Mouse (Mus musculus) kidney, embryonic 15.5 days (tissue): ENCODE results near the gene Tmem200c. TPM values are rescaled to one million over a fixed set of nuclear protein-coding genes. Genes with fewer than 3 reads are reported as not detected.

Source experiments
- ATAC-seq: fragments of 200-750 bp; cut with Nextera tagmentation; replicated peaks from 2 replicates; pipeline ENCODE4 v1.8.0; 2017; ENCODE audit warnings: moderate TSS enrichment; ENCODE audit not compliant: low FRiP score
- H3K27ac ChIP-seq: fragments of 300-500 bp; sonication (generic); 2 replicates; pipeline ENCODE4 v1.5.1; 2015; ENCODE audit warnings: mild to moderate bottlenecking, inconsistent platforms
- H3K27me3 ChIP-seq: fragments of 300-500 bp; sonication (generic); 2 replicates; pipeline ENCODE4 v1.6.1; 2015; ENCODE audit warnings: inconsistent platforms
- H3K36me3 ChIP-seq: fragments of 300-500 bp; sonication (generic); 2 replicates; pipeline ENCODE4 v1.6.1; 2015; ENCODE audit warnings: inconsistent platforms
- H3K4me1 ChIP-seq: fragments of 300-500 bp; sonication (generic); 2 replicates; pipeline ENCODE4 v1.6.1; 2015; ENCODE audit warnings: inconsistent platforms
- H3K4me2 ChIP-seq: fragments of 300-500 bp; sonication (generic); 2 replicates; pipeline ENCODE4 v1.6.1; 2015; ENCODE audit warnings: moderate library complexity, mild to moderate bottlenecking, inconsistent platforms
- H3K4me3 ChIP-seq: fragments of 300-500 bp; sonication (generic); replicated peaks from 2 replicates; pipeline ENCODE4 v1.5.1; 2015; ENCODE audit warnings: mild to moderate bottlenecking, inconsistent platforms
- H3K9ac ChIP-seq: fragments of 300-500 bp; sonication (generic); 2 replicates; pipeline ENCODE4 v1.6.1; 2015; ENCODE audit warnings: mild to moderate bottlenecking, inconsistent platforms
- H3K9me3 ChIP-seq: fragments of 300-500 bp; sonication (generic); replicated peaks from 2 replicates; pipeline ENCODE4 v1.6.1; 2016; ENCODE audit warnings: inconsistent platforms
- WGBS: fragments of 180-500 bp; shearing (Covaris S2); methylation state at CpG from one replicate; pipeline ENCODE4 v1.1.7; 2015; ENCODE audit warnings: mixed read lengths; 5-methylcytosine and 5-hydroxymethylcytosine counted together
- polyA plus RNA-seq: library from polyadenylated mRNA; unstranded; fragments of >200 nt; fragmentation: Nextera tagmentation; extraction: Ambion mirVana; gene quantifications from 2 replicates; pipeline ENCODE4 v1.2.1, GENCODE M21; 2015

Gene Tmem200c
- polyA plus RNA-seq: 0.57 and 0.66 TPM in 2 replicates

DNA sequence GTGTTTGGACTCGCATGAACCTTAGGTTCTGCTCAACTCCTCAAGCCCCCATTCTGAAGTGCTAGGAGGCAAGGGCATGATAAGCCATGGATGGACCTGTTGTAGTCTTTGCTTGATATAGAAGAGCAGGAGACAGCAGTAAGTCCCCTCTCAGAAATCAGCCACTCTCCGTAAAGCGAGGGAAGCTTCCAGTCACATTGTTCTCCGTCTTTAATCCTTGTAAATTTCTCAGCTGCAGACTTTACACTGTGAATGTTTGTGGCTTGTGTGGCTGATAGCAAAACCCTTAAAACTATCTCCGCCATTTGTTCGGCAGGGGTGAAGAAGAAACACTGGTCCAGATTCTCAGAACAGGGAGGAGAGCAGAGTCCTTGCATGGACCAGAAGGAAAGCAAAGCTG is at the start of gene Tmem200c:
Gene Tmem200c, plus strand, starts transcription at position 301 of the 400 bp plus-strand sequence.
- H3K4me2 ChIP-seq: no peak within 1 kb of the TSS
- H3K9ac ChIP-seq: no peak within 1 kb of the TSS
- H3K4me1 ChIP-seq: no peaks in the 10 kb centered on the region
- no peak for ATAC-seq
- H3K9me3 ChIP-seq: no peaks in the 10 kb centered on the region
- no peaks in the 10 kb centered on the region for H3K36me3 ChIP-seq
- WGBS: 86% methylated on average over 6 of the region's 6 CpGs
- H3K27ac ChIP-seq: no peak within 1 kb of the TSS
- H3K4me3 ChIP-seq: no peak within 1 kb of the TSS
- no peaks in the 10 kb centered on the region for H3K27me3 ChIP-seq

DNA sequence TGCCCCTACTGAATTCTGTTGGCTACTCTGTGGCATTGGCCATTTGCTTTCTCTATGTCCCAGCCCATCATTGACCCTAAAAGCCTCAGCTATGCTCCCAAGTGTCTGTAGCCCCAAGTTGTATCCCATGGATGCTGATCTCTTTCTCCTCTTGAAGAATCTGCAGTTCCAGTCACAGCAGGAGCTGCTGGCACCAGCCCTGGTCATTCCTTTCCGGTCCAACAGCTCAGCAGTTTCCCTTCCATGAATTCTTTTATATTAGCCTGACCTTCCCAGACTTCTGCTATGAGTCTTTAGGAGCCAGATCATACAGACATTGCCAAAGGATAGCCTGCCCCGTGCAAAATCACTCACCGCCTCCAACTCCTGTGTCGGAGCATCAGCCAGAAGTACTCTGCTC is 32.7 kb upstream of the Tmem200c start:
- ATAC-seq: no peak
- no peak overlapping the region for H3K4me2 ChIP-seq
- no peak overlapping the region for H3K9ac ChIP-seq
- H3K27me3 ChIP-seq: no peaks in the 10 kb centered on the region
- H3K27ac ChIP-seq: no peak overlapping the region
- no peaks in the 10 kb centered on the region for H3K4me1 ChIP-seq
- no peak overlapping the region for H3K4me3 ChIP-seq
- H3K9me3 ChIP-seq: no peaks in the 10 kb centered on the region
- 85% methylated on average over 4 of the region's 4 CpGs for WGBS
- no peaks in the 10 kb centered on the region for H3K36me3 ChIP-seq

GRCm38 (mm10) chr17:68836655-68837012 is 10.2 kb downstream of the Tmem200c start:
- no peaks in the 10 kb centered on the region for H3K36me3 ChIP-seq
- H3K9ac ChIP-seq: peak overlapping the region; percentile 48; the same call in 1 of the 2 replicates
- H3K27me3 ChIP-seq: peaks cover 75% of the 10 kb centered on the region
- H3K9me3 ChIP-seq: no peaks in the 10 kb centered on the region
- peak overlapping the region; percentile 59 for H3K4me3 ChIP-seq
- peaks cover 35% of the 10 kb centered on the region for H3K4me1 ChIP-seq
- peak overlapping the region; percentile 93 for H3K4me2 ChIP-seq
- H3K27ac ChIP-seq: no peak overlapping the region
- WGBS: under 1% methylated on average over 15 of the region's 15 CpGs
- ATAC-seq: peak; percentile 15; the same call in 1 of the 2 replicates

- Histone ChIP-seq H3K4me1 (peaks cover 40% of the 10 kb centered on the region), H3K4me2 (peak overlapping the region; percentile 93), H3K27ac (no peak overlapping the region), H3K36me3 (no peaks in the 10 kb centered on the region), H3K27me3 (peaks cover 80% of the 10 kb centered on the region), H3K4me3 (peak overlapping the region; percentile 59), H3K9me3 (no peaks in the 10 kb centered on the region), H3K9ac (peak overlapping the region; percentile 48)
- WGBS: 1% methylated on average over 53 of the region's 72 CpGs
- ATAC-seq: peak; percentile 59
Observed at GRCm38 (mm10) chr17:68837013-68837858, 10.8 kb downstream of the Tmem200c start.

DNA sequence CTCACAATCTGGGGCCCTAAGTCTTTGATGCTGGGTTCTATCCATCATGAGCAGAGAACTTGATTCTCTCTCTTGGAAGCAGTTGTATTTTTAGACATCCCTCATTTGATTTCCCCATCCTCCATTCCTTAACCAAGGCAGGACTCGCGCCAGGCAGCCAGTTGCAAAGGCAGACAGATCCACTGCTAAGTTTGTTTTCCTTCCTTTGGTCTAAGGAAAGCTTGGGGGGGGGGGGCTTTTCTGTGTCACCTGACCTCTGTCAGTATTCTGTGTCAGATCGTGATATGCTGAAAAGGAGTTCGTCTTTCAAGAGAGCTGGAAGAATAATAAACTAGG is 11.4 kb downstream of the Tmem200c start:
- WGBS: 12% methylated on average over 4 of the region's 4 CpGs
- Histone ChIP-seq H3K4me2 (peak overlapping the region; percentile 93), H3K9ac (0 out of 2 replicates have a peak overlapping the region, but pooled peaks have one; percentile 48), H3K36me3 (no peaks in the 10 kb centered on the region), H3K4me1 (peaks cover 40% of the 10 kb centered on the region), H3K27ac (no peak overlapping the region), H3K4me3 (peak overlapping the region; percentile 59), H3K9me3 (no peaks in the 10 kb centered on the region), H3K27me3 (peaks cover 84% of the 10 kb centered on the region)
- no peak for ATAC-seq

DNA sequence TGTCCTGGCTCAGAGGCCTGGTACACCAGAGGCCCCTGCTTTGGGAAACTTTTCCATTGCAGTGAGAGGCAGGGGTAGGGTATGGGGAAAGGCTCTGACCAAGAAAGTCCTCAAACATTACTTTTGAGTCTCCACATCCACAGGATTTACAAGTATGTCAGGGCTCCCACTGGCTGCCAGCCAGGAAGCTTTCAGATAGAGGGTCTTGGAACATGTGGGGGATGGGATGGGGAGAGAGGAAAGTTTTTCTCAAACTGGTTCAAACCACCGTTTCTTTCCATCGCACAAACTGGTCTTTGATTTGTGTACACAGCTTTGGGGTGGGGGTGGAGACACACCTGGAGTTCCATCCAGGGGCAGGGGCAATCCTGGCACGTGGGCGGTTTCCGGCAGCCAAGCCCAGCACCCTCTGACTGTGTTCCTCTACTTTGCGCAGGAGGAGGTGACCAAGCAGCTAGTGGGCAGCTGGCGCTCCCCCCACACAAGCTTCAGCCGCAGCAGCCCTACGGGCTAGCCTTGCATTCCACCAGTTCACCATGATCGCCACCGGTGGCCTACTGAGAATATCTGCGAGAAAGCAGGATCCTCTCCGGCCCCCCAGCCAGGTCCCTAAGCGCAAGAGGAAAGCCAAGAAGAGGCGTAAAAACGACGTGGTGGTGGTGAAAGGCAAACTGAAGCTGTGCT is 13.6 kb downstream of the Tmem200c start:
- 8% methylated on average over 17 of the region's 17 CpGs for WGBS
- peaks cover 40% of the 10 kb centered on the region for H3K4me1 ChIP-seq
- H3K36me3 ChIP-seq: no peaks in the 10 kb centered on the region
- H3K9ac ChIP-seq: no peak overlapping the region
- no peak overlapping the region for H3K27ac ChIP-seq
- H3K27me3 ChIP-seq: peaks cover 86% of the 10 kb centered on the region
- no peak for ATAC-seq
- H3K4me3 ChIP-seq: peak overlapping the region; percentile 53
- H3K4me2 ChIP-seq: peak overlapping the region; percentile 92
- no peaks in the 10 kb centered on the region for H3K9me3 ChIP-seq

DNA sequence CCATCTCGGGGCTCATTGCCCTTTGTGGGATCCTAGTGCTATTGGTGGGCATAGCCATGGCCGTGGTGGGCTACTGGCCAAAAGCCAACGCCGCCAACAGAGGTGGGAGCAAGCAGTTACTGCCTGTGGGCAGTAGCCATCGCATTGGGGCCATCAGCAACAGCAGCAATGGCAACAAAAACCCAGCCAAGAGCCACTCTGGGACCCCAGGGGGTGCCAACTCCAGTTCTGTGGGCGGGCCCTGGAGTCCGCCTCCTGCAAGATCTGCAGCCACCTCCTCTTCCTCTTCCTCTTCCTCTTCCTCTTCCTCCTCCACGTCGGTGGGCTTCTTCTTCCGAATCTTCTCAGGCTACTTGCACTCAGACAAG is 14.1 kb downstream of the Tmem200c start:
- peaks cover 85% of the 10 kb centered on the region for H3K27me3 ChIP-seq
- peaks cover 40% of the 10 kb centered on the region for H3K4me1 ChIP-seq
- H3K4me2 ChIP-seq: peak overlapping the region; percentile 92
- no peak overlapping the region for H3K9ac ChIP-seq
- H3K9me3 ChIP-seq: no peaks in the 10 kb centered on the region
- no peak overlapping the region for H3K27ac ChIP-seq
- no peaks in the 10 kb centered on the region for H3K36me3 ChIP-seq
- ATAC-seq: no peak
- WGBS: 9% methylated on average over 10 of the region's 10 CpGs
- H3K4me3 ChIP-seq: peak overlapping the region; percentile 53

DNA sequence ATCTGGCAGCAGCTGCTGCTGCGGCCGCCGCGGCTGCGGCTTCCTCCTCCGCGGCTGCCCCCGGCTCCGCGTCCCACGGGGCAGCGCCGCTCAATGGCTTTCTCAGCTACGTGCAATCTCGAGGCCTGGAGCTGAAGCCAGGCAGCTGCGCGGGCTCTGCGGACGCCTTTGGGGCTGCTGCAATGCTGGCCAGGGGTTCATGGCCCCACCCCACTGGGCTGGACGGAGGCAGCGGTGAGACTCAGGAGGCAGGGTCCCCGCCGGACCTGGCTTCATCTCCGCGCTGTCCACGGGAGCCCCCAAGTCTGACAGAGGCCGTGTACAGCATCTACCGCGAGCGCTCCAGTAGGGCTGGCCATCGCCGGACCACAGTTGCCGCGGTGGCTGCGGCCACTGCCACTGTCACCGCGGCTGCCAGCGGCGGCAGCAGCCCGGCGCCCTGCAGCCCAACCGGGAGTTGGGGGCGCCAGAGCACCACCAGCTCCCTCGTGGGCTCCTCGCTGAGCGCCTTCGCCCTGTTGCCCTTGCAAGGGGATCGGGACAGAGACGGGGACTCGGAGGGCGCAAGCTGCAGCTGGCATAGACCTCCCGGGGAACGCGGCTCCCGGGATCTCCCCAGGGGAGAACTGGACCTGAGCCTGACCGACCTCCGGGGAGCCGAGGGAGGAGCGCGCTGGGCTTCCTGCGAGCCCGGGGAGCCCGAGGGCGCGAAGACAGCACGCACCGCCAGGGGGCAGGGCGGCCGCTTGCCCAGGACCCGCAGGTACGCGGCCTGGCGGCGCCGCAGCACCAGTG is 14.9 kb downstream of the Tmem200c start:
- WGBS: under 1% methylated on average over 65 of the region's 75 CpGs
- H3K27me3 ChIP-seq: peaks cover 78% of the 10 kb centered on the region
- no peaks in the 10 kb centered on the region for H3K36me3 ChIP-seq
- H3K4me2 ChIP-seq: peak overlapping the region; percentile 92
- H3K4me3 ChIP-seq: peak overlapping the region; percentile 53
- no peak overlapping the region for H3K27ac ChIP-seq
- ATAC-seq: peak; percentile 80
- H3K9ac ChIP-seq: peak overlapping the region; percentile 38
- no peaks in the 10 kb centered on the region for H3K9me3 ChIP-seq
- peaks cover 40% of the 10 kb centered on the region for H3K4me1 ChIP-seq

DNA sequence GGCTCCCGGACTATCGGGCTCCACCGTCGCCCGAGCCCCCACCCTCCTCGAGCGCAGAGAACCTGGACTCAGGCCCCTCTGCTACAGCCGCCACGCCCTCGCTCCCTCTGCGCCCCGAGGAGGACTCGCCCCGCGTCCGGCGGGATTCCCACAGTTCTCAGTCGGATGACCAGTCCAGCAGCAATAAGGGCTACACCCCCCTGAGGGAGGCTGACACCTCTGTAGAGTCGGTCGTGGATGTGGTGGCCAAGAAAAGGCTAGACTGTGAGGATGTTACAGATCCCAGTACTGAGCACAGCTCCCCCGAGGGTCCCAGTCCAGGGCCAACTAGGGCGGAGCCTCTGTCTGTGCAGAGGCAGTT is 15.4 kb downstream of the Tmem200c start:
- Histone ChIP-seq H3K27me3 (peaks cover 75% of the 10 kb centered on the region), H3K4me2 (peak overlapping the region; percentile 92), H3K9me3 (no peaks in the 10 kb centered on the region), H3K27ac (no peak overlapping the region), H3K9ac (peak overlapping the region; percentile 38), H3K4me3 (peak overlapping the region; percentile 53), H3K36me3 (no peaks in the 10 kb centered on the region), H3K4me1 (peaks cover 34% of the 10 kb centered on the region)
- 4% methylated on average over 17 of the region's 22 CpGs for WGBS
- ATAC-seq: peak; percentile 57

DNA sequence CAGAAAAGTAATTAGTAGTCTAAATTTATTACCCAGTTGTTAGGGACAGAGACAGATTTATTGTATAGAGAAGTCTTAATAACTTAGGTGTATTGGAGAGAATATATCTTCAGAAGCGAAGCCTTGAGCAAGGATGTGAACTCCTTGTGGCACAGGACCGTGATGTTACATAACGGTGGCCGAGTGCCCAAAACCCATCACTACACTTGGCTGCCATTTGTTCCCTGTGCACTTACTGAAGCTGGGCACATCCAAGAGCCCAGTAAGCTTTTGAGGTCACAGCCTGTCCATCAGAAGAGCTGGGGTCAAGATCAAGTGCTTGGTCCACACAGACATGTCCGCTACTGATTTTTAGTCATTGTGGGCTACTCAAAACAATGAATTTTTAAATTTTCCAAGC is 19.5 kb downstream of the Tmem200c start:
- peaks cover 11% of the 10 kb centered on the region for H3K4me1 ChIP-seq
- no peak overlapping the region for H3K27ac ChIP-seq
- 81% methylated on average over 5 of the region's 5 CpGs for WGBS
- no peak overlapping the region for H3K9ac ChIP-seq
- H3K36me3 ChIP-seq: no peaks in the 10 kb centered on the region
- ATAC-seq: no peak
- H3K9me3 ChIP-seq: no peaks in the 10 kb centered on the region
- no peak overlapping the region for H3K4me2 ChIP-seq
- H3K4me3 ChIP-seq: no peak overlapping the region
- H3K27me3 ChIP-seq: peaks cover 42% of the 10 kb centered on the region

GRCm38 (mm10) chr17:68848739-68849138 is 22.3 kb downstream of the Tmem200c start:
- Histone ChIP-seq H3K4me1 (no peaks in the 10 kb centered on the region), H3K36me3 (no peaks in the 10 kb centered on the region), H3K27me3 (peaks cover 19% of the 10 kb centered on the region), H3K9ac (no peak overlapping the region), H3K9me3 (no peaks in the 10 kb centered on the region), H3K4me2 (no peak overlapping the region), H3K27ac (no peak overlapping the region), H3K4me3 (no peak overlapping the region)
- WGBS: 74% methylated on average over 6 of the region's 6 CpGs
- no peak for ATAC-seq
